Comparison of ENCODE assay signal across 9 mouse cellular contexts in genomic region chr4:134402571-134403262, GRCm38 (mm10). TPM values are rescaled to one million over a fixed set of nuclear protein-coding genes. Genes with fewer than 3 reads are reported as not detected.
DNase-seq lines count a peak whose midpoint lies in the region; ATAC-seq lines count a peak whose summit lies in the region.
"Had no signal": no experiment of that assay in that cellular context is flagged by ENCODE, and none has a peak within 500 bp of the region (broad histone marks: within the 10 kb centered on the region; RNA-seq: fewer than 3 reads in every experiment).

No protein-coding gene starts in this region.

- no peak overlapping the region; the same call in 1 of the 2 replicates for H3K4me2 ChIP-seq in lung, embryonic 15.5 days

- no peak overlapping the region for H3K4me3 ChIP-seq in heart, embryonic 10.5 days
- no peak overlapping the region for H3K4me3 ChIP-seq in lung, embryonic 15.5 days
- H3K4me3 ChIP-seq: embryonic facial prominence, embryonic 15.5 days had no signal

- no peaks in the 10 kb centered on the region for H3K36me3 ChIP-seq in heart, embryonic 10.5 days
- peaks cover 4% of the 10 kb centered on the region; the same call in 1 of the 2 replicates for H3K36me3 ChIP-seq in lung, embryonic 15.5 days

- 62% methylated on average over 16 of the region's 16 CpGs for WGBS in heart, embryonic 10.5 days
- 47% methylated on average over 16 of the region's 16 CpGs for WGBS in lung, embryonic 15.5 days

- H3K4me1 ChIP-seq in heart, embryonic 10.5 days, result peaks cover 36% of the 10 kb centered on the region
- H3K4me1 ChIP-seq in lung, embryonic 15.5 days, result peaks cover 28% of the 10 kb centered on the region

- peak; percentile 98 for DNase-seq in heart, adult 11 months
- DNase-seq in heart, embryonic 10.5 days (ENCODE audit: low spot score), result no peak
- DNase-seq in adipocyte (ENCODE audit: low spot score), result peak; percentile 31
- DNase-seq in heart, postnatal 36 days, result peak; percentile 56 to 57
- DNase-seq in urinary bladder, postnatal 4 days (ENCODE audit: low spot score in 2 of 2), result peak; percentile 67 to 72
- DNase-seq in yolk sac, embryonic 10.5 days (ENCODE audit: low spot score), result no peak

- H3K27me3 ChIP-seq in heart, embryonic 10.5 days (ENCODE audit: insufficient read depth, poor library complexity, severe bottlenecking), result peaks cover 6% of the 10 kb centered on the region; the same call in 1 of the 2 replicates
- no peaks in the 10 kb centered on the region for H3K27me3 ChIP-seq in lung, embryonic 15.5 days
- H3K27me3 ChIP-seq: embryonic facial prominence, embryonic 15.5 days had no signal

- no peak overlapping the region for H3K9ac ChIP-seq in lung, embryonic 15.5 days
- H3K9ac ChIP-seq: embryonic facial prominence, embryonic 15.5 days had no signal

- intact Hi-C loops in heart, postnatal 36 days (cut with DNase I), result no loop called here

- peak; percentile 55; the same call in 1 of the 2 replicates for ATAC-seq in lung, embryonic 15.5 days (ENCODE audit: borderline replicate concordance, extremely low read depth, low FRiP score, low TSS enrichment)
- no peak for ATAC-seq in activated CD4-positive, CD25-positive, alpha-beta regulatory T cell, adult 4 months

- H3K27ac ChIP-seq in heart, embryonic 10.5 days, result no peak overlapping the region
- no peak overlapping the region for H3K27ac ChIP-seq in lung, embryonic 15.5 days
- H3K27ac ChIP-seq: embryonic facial prominence, embryonic 15.5 days had no signal

- no peaks in the 10 kb centered on the region for H3K9me3 ChIP-seq in heart, embryonic 10.5 days
- H3K9me3 ChIP-seq in lung, embryonic 15.5 days, result no peaks in the 10 kb centered on the region
- H3K9me3 ChIP-seq: embryonic facial prominence, embryonic 15.5 days had no signal

RNA-seq across cellular contexts. Expression of gene Pafah2, which starts 6.6 kb away (rescaled TPM):
- polyA plus RNA-seq in heart, embryonic 10.5 days (2016; fragmentation: Nextera tagmentation; extraction: Ambion mirVana), result 8.0 and 9.6 TPM in 2 replicates
- total RNA-seq in heart, postnatal 36 days (2021), result 1 to 10 TPM; 6.8 to 8.0 TPM
- 10.6 and 12.6 TPM in 2 replicates for polyA plus RNA-seq in lung, embryonic 15.5 days (2015; fragmentation: Nextera tagmentation; extraction: Ambion mirVana)
- under 1 TPM; 0.70 to 0.90 TPM for polyA plus RNA-seq in activated CD4-positive, CD25-positive, alpha-beta regulatory T cell, adult 4 months (2017; shearing (Covaris generic))

RNA-seq across cellular contexts. Expression of gene Extl1, which starts 19.1 kb away (rescaled TPM):
- polyA plus RNA-seq in heart, embryonic 10.5 days (2016; fragmentation: Nextera tagmentation; extraction: Ambion mirVana), result 1.9 and 2.8 TPM in 2 replicates
- total RNA-seq in heart, postnatal 36 days (2021), result 10 to 100 TPM; 17.3 to 20.0 TPM
- 2.7 and 2.8 TPM in 2 replicates for polyA plus RNA-seq in lung, embryonic 15.5 days (2015; fragmentation: Nextera tagmentation; extraction: Ambion mirVana)
- polyA plus RNA-seq in activated CD4-positive, CD25-positive, alpha-beta regulatory T cell, adult 4 months (2017; shearing (Covaris generic)), result 1 to 10 TPM in 1 of 2 experiments, under 1 TPM in 1; 0.16 to 1.4 TPM

RNA-seq across cellular contexts. Expression of gene Slc30a2, which starts 59.7 kb away (rescaled TPM):
- polyA plus RNA-seq in heart, embryonic 10.5 days (2016; fragmentation: Nextera tagmentation; extraction: Ambion mirVana), result 0.09 and 0.36 TPM in 2 replicates
- total RNA-seq in heart, postnatal 36 days (2021), result under 1 TPM; 0.35 to 0.50 TPM
- polyA plus RNA-seq in lung, embryonic 15.5 days (2015; fragmentation: Nextera tagmentation; extraction: Ambion mirVana), result 0.26 and 0.43 TPM in 2 replicates
- under 1 TPM; 0.24 to 0.85 TPM for polyA plus RNA-seq in activated CD4-positive, CD25-positive, alpha-beta regulatory T cell, adult 4 months (2017; shearing (Covaris generic))

Comparison
In these comparisons a context has a peak if more than half of its experiments do, and no peak if none do; other contexts are left out.
1. DNase-seq: peak in heart, adult 11 months (single experiment), adipocyte (single experiment), heart, postnatal 36 days (2 of 2) and urinary bladder, postnatal 4 days (2 of 2); none in heart, embryonic 10.5 days (single experiment) and yolk sac, embryonic 10.5 days (single experiment).